Mouse (Mus musculus) myocyte (in vitro differentiated cells): Measurements from ENCODE around the gene Zfp39. TPM values are rescaled to one million over a fixed set of nuclear protein-coding genes. Genes with fewer than 3 reads are reported as not detected.
A peak's percentile ranks its signal among the peaks of the same experiment; 100 is the strongest.

ENCODE experiments used
- H3K27me3 ChIP-seq: one replicate; pipeline ENCODE4 v1.6.1; 2011; ENCODE audit not compliant: control insufficient read depth, insufficient read depth, insufficient read length
- H3K36me3 ChIP-seq: one replicate; pipeline ENCODE4 v1.6.1; 2011; ENCODE audit not compliant: control insufficient read depth, insufficient read depth
- H3K4me2 ChIP-seq: one replicate; pipeline ENCODE4 v1.6.1; 2011; ENCODE audit warnings: low read depth, control low read depth
- H3K4me3 ChIP-seq: one replicate; pipeline ENCODE4 v1.5.1; 2011; ENCODE audit warnings: mild to moderate bottlenecking, control low read depth, moderate library complexity
- H3K79me2 ChIP-seq: one replicate; pipeline ENCODE4 v1.6.1; 2011; ENCODE audit not compliant: control insufficient read depth, insufficient read depth
- H3ac ChIP-seq: one replicate; pipeline ENCODE4 v1.6.1; 2011; ENCODE audit not compliant: control insufficient read depth, insufficient read length
- CEBPB ChIP-seq: IDR thresholded peaks from 2 replicates; pipeline ENCODE4 v1.6.1; 2011; ENCODE audit warnings: mild to moderate bottlenecking, moderate library complexity; ENCODE audit not compliant: poor library complexity, insufficient read depth, severe bottlenecking
- E2F4 ChIP-seq: IDR thresholded peaks from one replicate; pipeline ENCODE4 v1.6.1; 2011; ENCODE audit warnings: mild to moderate bottlenecking, control low read depth, moderate library complexity; ENCODE audit not compliant: insufficient read depth
- MAX ChIP-seq: IDR thresholded peaks from one replicate; pipeline ENCODE4 v1.6.1; 2011; ENCODE audit warnings: low read depth, mild to moderate bottlenecking, control low read depth
- MYOD1 ChIP-seq, 3 experiments: IDR thresholded peaks; one replicate each; pipeline ENCODE4 v1.6.1; 2011; ENCODE audit warnings: control low read depth in 2 of 3, low read depth in 2 of 3, mild to moderate bottlenecking in 2 of 3, moderate library complexity in 1 of 3; ENCODE audit not compliant: insufficient read length in 2 of 3, control insufficient read depth in 1 of 3
- MYOG ChIP-seq, 3 experiments: IDR thresholded peaks; one replicate each; pipeline ENCODE4 v1.6.1; 2011; ENCODE audit warnings: control low read depth in 2 of 3, low read depth in 2 of 3, mild to moderate bottlenecking in 2 of 3; ENCODE audit not compliant: insufficient read length in 2 of 3, control insufficient read depth in 1 of 3, insufficient read depth in 1 of 3
- POLR2A ChIP-seq: IDR thresholded peaks from one replicate; pipeline ENCODE4 v1.6.1; 2011; ENCODE audit warnings: low read depth, mild to moderate bottlenecking, control low read depth, moderate library complexity; ENCODE audit not compliant: insufficient read length
- POLR2AphosphoS2 ChIP-seq: IDR thresholded peaks from one replicate; pipeline ENCODE4 v1.6.1; 2011; ENCODE audit warnings: low read depth, control low read depth; ENCODE audit not compliant: insufficient read length
- REST ChIP-seq: IDR thresholded peaks from one replicate; pipeline ENCODE4 v1.6.1; 2011; ENCODE audit warnings: mild to moderate bottlenecking, control low read depth, moderate library complexity; ENCODE audit not compliant: insufficient read depth, insufficient read length
- SRF ChIP-seq: IDR thresholded peaks from one replicate; pipeline ENCODE4 v1.6.1; 2011; ENCODE audit warnings: low read depth; ENCODE audit not compliant: control insufficient read depth, insufficient read length
- TCF12 ChIP-seq: IDR thresholded peaks from one replicate; pipeline ENCODE4 v1.6.1; 2011; ENCODE audit warnings: mild to moderate bottlenecking, control low read depth; ENCODE audit not compliant: poor library complexity, insufficient read depth, severe bottlenecking
- TCF3 ChIP-seq: IDR thresholded peaks from one replicate; pipeline ENCODE4 v1.6.1; 2011; ENCODE audit warnings: low read depth, control low read depth; ENCODE audit not compliant: insufficient read length
- USF1 ChIP-seq: IDR thresholded peaks from one replicate; pipeline ENCODE4 v1.6.1; 2011; ENCODE audit warnings: low read depth, mild to moderate bottlenecking, control low read depth, moderate library complexity
- polyA plus RNA-seq: library from polyadenylated mRNA; unstranded; fragments of >200 nt; fragmentation: generic; extraction: Trizol; gene quantifications from one replicate; pipeline ENCODE4 v1.2.1, GENCODE M21; 2012; ENCODE audit warnings: missing spikeins

The Zfp39 gene
- polyA plus RNA-seq, 1 experiment: 0.96 TPM

- Histone ChIP-seq H3K4me3 (no peak overlapping the region), H3K4me2 (no peak overlapping the region), H3K36me3 (no peaks in the 10 kb centered on the region), H3ac (no peak overlapping the region), H3K27me3 (no peaks in the 10 kb centered on the region), H3K79me2 (no peaks in the 10 kb centered on the region)
- TF ChIP-seq MYOG (IDR thresholded peaks at IDR 0.05; ENCODE audit: control insufficient read depth in 1 of 3, insufficient read depth in 1 of 3, insufficient read length in 2 of 3, low read depth in 2 of 3) (no peak), MAX (no peak), TCF3 (no peak)
Measured at GRCm38 (mm10) chr11:58929055-58929454, 25.0 kb upstream of the Zfp39 start.

- H3K36me3 ChIP-seq: no peaks in the 10 kb centered on the region
- H3K27me3 ChIP-seq: peaks cover 4% of the 10 kb centered on the region
- no peaks in the 10 kb centered on the region for H3K79me2 ChIP-seq
- H3ac ChIP-seq: no peak overlapping the region
- TF ChIP-seq REST (no peak), MYOD1 (IDR thresholded peaks at IDR 0.05; ENCODE audit: control insufficient read depth in 1 of 3, insufficient read length in 2 of 3, low read depth in 2 of 3) (peak in 1 of 3 experiments; percentile 14), POLR2A (peak; percentile 30), MYOG (IDR thresholded peaks at IDR 0.05; ENCODE audit: control insufficient read depth in 1 of 3, insufficient read depth in 1 of 3, insufficient read length in 2 of 3, low read depth in 2 of 3) (peak in 1 of 3 experiments; percentile 39)
- H3K4me2 ChIP-seq: peak overlapping the region; percentile 74
- H3K4me3 ChIP-seq: peak overlapping the region; percentile 13
Measured at GRCm38 (mm10) chr11:58927790-58928651, 24.0 kb upstream of the Zfp39 start.

GRCm38 (mm10) chr11:58927053-58927452 lies 23.0 kb upstream of the Zfp39 start:
- Histone ChIP-seq H3K4me3 (no peak overlapping the region), H3K27me3 (peaks cover 12% of the 10 kb centered on the region), H3K4me2 (no peak overlapping the region), H3K79me2 (no peaks in the 10 kb centered on the region), H3K36me3 (no peaks in the 10 kb centered on the region), H3ac (no peak overlapping the region)
- TF ChIP-seq POLR2AphosphoS2 (no peak), TCF12 (no peak), MAX (no peak), CEBPB (no peak), USF1 (no peak), POLR2A (no peak), MYOD1 (IDR thresholded peaks at IDR 0.05; ENCODE audit: control insufficient read depth in 1 of 3, insufficient read length in 2 of 3, low read depth in 2 of 3) (no peak), REST (no peak), SRF (no peak)

- H3K36me3 ChIP-seq: no peaks in the 10 kb centered on the region
- no peak overlapping the region for H3ac ChIP-seq
- H3K27me3 ChIP-seq: peaks cover 12% of the 10 kb centered on the region
- no peaks in the 10 kb centered on the region for H3K79me2 ChIP-seq
- no peak overlapping the region for H3K4me2 ChIP-seq
- no peak overlapping the region for H3K4me3 ChIP-seq
- no peak for TF ChIP-seq MYOG (IDR thresholded peaks at IDR 0.05; ENCODE audit: control insufficient read depth in 1 of 3, insufficient read depth in 1 of 3, insufficient read length in 2 of 3, low read depth in 2 of 3)
- no peak for TF ChIP-seq SRF
- TF ChIP-seq POLR2AphosphoS2: no peak
- TF ChIP-seq MAX: no peak
- no peak for TF ChIP-seq POLR2A
- TF ChIP-seq USF1: no peak
- no peak for TF ChIP-seq MYOD1 (IDR thresholded peaks at IDR 0.05; ENCODE audit: control insufficient read depth in 1 of 3, insufficient read length in 2 of 3, low read depth in 2 of 3)
- no peak for TF ChIP-seq CEBPB
Measured at GRCm38 (mm10) chr11:58926651-58927050, 22.6 kb upstream of the Zfp39 start.

- H3K4me2 ChIP-seq: no peak overlapping the region
- TF ChIP-seq POLR2A: no peak
- TF ChIP-seq TCF3: no peak
- no peaks in the 10 kb centered on the region for H3K36me3 ChIP-seq
- no peaks in the 10 kb centered on the region for H3K79me2 ChIP-seq
- no peak overlapping the region for H3ac ChIP-seq
- H3K27me3 ChIP-seq: peaks cover 26% of the 10 kb centered on the region
- no peak overlapping the region for H3K4me3 ChIP-seq
Measured at GRCm38 (mm10) chr11:58922420-58922819, 18.4 kb upstream of the Zfp39 start.

- TF ChIP-seq TCF3: no peak
- no peak for TF ChIP-seq SRF
- no peak for TF ChIP-seq POLR2AphosphoS2
- TF ChIP-seq USF1: no peak
- no peak for TF ChIP-seq POLR2A
- no peak for TF ChIP-seq MYOD1 (IDR thresholded peaks at IDR 0.05; ENCODE audit: control insufficient read depth in 1 of 3, insufficient read length in 2 of 3, low read depth in 2 of 3)
- TF ChIP-seq MAX: no peak
- TF ChIP-seq REST: no peak
- TF ChIP-seq TCF12: no peak
- TF ChIP-seq CEBPB: no peak
- TF ChIP-seq MYOG (IDR thresholded peaks at IDR 0.05; ENCODE audit: control insufficient read depth in 1 of 3, insufficient read depth in 1 of 3, insufficient read length in 2 of 3, low read depth in 2 of 3): no peak
- no peak for TF ChIP-seq E2F4
- Histone ChIP-seq H3K79me2 (no peaks in the 10 kb centered on the region), H3K4me3 (no peak overlapping the region), H3K36me3 (no peaks in the 10 kb centered on the region), H3ac (no peak overlapping the region), H3K27me3 (peaks cover 26% of the 10 kb centered on the region), H3K4me2 (no peak overlapping the region)
Measured at GRCm38 (mm10) chr11:58918759-58919158, 14.7 kb upstream of the Zfp39 start.
